Mouse (Mus musculus) c-Kit-negative CD71-positive TER-119-positive erythroid progenitor cells, embryonic 14.5 days (primary cell): Measurements from ENCODE around the gene Phactr4.
"Not testable (repeated sequence)": the region's sequence is repeated elsewhere in the genome, so short reads cannot be mapped to it uniquely, and the experiment has no call there.

ENCODE experiments used
- DNase-seq: peaks from one replicate; pipeline ENCODE4 v3.0.0-alpha.2; 2013; ENCODE audit warnings: low read depth, low spot score

Gene Phactr4

DNA sequence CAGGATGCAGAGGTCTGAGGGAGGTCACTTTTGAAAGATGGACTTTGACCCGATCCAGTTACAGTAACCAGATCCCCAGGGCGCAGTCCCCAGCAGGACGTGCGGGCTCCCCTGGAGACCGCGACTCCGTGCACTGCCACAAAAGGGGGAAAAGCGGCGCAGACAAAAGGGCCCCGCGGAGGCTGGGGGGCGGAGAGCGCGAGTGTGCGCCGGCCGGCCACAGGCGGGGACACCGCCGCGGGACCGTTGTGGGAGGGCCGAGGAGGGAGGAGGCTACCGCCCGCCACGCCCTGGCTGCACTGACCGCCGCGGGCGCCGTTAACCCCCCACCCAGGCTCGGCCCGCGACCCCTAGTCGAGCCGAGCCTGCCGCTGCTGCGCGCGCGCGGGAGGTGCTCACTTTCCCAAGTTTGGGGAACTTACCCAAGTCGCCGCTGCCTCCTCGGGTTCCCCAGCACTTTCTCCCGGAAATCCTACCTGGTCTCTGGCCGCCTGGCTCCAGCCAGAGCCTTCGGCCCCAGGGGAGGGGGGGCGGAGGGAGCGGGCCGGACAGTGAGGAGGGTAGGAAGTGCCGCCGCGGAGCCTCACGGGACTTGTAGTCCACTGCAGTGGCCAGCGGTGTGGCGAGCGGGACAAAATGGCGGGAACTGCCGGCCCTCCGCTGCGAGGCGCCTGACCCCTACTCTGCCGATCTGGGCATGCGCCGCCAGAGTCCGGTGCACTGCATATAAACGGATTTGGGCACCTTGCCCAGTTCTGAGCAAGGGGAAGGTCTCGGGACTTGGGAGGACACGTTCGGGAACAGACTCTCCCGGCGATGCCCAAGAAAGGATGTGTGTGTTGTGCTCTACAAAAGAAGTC, at the start of gene Phactr4:
Gene Phactr4 (minus strand): TSS at position 567 of the 860 bp plus-strand sequence.
- peak; percentile 66 for DNase-seq

DNA sequence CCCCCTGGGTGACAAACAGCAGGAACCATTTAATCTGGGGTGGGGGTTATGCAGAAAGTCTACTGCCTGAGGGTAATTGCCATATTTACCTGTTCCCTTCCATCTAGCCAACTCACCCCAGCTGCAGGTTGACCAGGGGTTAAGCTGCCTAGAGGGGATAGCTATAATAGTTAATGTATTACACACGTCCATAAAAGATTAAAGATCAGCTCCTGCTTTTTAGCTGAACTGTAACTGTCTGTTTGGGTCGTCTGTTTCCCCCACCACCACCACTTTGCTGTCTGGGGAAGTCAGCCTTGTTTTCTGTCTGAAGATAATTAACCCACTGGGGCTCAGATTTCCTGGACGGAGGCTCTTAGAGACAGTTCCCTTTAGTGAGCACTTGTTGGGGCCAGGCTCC, 47.6 kb upstream of the Phactr4 start:
- DNase-seq, result no peak

DNA sequence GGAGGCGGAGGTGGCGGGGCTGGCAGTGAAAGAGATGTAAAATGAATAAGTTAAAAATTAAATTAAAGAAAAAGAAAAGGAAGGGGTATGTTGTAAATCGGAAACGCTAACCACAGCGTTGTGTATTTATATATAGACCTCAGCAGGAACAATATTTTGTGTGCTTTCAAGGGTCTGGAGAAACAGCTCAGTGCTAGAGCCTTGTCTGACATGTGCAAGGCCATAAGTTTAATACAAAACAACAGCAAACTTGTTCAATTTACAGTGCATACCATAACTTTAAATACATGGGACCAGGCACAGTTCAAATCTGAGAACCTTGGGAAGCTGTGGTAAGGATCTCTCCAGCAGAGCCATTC, 41.9 kb upstream of the Phactr4 start:
- no peak for DNase-seq

DNA sequence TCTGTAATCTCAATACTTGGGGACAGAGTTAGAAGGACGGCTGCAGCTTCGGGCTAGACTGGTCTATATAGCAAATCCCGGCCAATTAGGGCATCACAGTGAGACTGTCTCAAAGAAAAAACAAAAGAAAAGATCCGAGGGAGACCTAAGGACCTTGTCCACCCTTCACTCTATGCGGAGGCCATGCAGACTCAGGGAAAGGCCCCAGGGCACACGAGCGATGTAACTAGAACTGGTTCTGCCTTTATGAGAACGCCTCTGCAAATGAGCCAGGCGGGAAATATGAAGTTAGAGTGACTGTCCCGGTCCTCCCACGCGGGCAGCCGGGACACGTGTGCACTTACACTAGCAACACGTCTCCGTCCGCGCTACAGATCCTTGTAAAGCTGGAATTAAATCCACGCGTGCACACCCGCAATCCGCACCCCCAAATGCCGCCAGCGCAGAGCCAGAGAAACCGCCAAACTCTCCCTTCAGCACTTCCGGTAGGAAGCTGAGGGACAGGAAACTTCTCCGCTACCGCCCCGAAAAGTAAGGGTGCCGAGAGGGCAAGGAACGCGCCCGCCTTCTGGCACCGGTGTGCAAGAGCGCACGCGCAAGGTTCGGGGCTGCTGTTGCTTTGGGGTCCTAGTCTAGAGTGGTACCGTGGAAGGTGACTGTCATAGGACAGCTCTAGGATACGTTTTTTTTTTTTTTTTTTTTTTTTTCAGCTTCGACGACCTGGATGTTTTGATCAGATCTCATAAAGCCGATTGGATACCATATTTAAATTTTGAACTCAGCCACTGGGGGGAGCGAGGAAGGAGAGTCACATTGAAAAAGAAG, 41.4 kb upstream of the Phactr4 start, which contains the start of gene Med18:
Gene Med18 (minus strand): TSS at position 492 of the 825 bp plus-strand sequence.
- peak; percentile 89 for DNase-seq

DNA sequence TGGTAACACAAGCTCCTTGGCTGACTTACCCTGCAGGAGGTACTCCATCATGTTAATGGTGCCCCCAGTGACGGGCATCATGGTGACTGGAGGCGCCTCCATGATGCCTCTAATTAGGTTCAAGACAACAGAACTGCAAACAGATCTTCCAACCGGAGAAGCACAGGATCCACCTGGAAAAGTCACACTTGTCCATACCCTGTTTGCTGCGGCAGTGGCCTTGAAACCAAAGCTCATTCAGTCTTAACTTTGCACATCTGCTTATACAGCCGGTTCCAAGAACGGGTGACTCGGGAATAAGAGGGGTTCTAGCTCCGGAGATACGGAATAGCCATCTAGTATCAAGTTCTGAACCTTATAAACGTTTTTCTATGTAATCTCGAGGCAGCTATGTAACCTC, 40.5 kb upstream of the Phactr4 start:
- DNase-seq, result peak; percentile 16

DNA sequence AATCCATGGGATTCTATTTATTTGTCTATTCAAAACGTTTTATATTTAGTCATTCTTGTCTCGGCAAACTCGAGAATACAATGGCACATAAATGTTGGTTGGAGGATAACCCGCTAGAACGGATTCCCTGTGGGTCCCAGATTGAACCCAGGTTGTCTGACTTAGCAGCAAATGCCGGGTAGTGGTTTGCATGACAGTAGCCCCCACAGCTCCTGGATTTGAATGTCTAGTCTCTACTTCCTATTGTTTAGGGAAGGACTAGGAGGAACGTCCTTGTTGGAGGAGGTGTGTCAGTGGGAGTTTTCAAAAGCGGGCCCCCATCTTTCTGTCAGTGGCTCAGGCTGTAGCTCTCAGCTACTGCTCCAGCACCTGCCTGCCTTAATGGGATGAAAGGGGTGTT, 37.9 kb upstream of the Phactr4 start:
- DNase-seq, result no peak

DNA sequence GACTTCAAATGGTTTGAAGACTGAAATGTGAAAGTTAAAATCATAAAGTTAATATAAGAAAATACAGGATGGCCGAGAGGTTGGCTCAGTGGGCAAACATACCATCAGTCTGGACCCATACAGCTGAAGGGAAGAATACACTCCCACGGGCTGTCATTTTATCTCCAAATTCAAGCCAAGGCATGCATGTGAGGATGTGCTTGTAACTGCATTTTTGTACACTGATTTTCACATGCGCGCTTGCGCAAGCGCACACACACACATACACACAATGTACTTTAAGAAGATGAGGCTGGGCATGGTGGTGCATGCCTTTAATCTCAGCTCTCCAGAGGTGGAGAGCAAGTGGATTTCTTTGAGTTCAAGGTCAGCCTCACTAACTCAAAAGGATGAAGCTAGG, 33.3 kb upstream of the Phactr4 start:
- DNase-seq, result no peak

DNA sequence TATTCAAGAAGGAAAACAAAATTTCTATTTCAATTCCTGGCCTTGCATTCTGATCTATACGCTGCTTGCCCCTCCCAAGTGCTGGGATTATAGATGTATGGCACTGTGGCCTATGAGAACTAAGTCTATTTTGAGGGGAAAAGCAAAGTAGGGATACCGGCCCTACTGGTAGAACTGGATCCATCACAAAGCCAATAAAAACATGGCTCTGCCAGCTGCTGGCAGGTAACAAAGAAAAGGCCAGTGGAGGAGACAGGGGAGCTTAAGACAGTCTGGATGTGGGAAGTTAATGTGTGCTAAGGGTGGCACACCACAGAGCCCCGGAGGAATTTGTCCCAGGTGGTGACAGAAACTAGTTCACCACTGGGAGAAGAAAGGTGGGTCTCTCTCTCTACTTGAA, 32.9 kb upstream of the Phactr4 start:
- DNase-seq, result no peak

DNA sequence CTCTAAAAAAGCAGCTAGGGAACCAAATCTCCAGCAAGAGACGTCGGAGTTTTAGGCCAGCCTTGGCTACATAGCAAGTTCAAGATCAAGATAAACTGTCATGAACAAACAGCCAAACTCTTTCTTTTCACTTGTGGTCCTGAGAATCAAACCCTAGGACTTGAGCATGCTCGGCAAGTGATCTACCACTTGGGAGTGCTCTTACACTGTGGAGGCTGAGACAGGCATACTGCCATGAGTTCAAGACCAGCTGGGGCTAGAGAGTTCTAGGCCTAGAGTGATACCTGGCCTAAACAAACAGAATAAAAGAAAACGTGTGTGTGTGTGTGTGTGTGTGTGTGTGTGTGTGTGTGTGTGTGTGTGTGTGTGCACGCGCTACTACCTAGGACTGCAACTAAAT, 31.9 kb upstream of the Phactr4 start:
- DNase-seq, result no peak

DNA sequence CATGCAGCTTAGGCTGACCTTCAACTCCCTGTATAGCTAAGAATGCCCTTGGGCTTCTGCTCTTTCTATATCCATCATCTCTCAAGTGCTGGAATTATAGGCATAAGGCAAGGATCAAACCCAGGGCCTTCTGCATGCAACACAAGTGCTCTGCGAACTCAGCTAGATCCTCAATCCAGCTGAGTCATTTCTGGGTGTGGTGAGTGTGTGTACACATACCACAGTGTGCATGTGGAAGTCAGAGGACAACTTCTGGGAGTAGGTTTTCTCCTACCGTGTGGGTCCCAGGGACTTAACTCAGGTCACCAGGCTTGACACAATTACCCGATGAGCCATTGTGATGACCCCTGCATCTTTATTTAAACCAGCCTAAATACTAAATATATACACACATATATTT, 27.5 kb upstream of the Phactr4 start:
- peak; percentile 46 for DNase-seq

DNA sequence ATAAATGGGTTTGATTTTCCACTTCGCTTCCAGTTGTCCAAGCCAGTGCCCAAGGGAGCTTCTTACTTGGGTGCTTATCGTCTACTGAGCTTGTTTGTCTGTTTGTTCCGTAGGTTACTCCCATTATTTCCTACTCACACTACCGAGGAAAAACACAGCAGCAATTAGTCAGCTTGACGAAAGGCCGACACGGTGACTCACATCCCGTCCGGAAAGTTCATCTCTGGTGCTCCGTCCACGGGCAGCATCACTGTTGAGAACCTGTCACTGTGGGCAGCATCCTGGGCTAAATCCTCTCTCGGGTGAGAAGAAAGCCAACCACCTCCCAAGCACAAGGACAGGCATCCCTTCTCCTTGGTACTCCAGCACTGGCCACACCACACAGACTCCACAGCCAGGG, 23.8 kb upstream of the Phactr4 start:
- no peak for DNase-seq

DNA sequence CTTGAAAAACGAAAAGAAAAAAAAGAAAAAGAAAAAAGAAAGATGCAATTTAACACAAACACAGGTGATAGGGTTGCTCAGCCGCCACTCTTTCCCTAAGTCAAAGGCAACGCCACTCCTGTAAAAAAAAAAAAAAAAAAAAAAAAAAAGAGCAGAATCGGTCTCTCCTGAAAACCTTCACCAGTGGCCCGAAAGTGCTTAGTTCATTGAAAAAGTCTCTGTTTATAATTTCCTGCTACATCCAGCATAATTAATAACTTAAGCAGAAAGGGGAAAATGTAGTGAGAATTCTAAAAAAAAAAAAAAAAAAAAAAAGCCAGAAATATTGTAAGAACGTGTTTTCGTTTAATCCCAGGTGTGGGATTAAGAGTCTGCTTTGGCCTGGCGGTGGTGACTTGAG, 22.2 kb upstream of the Phactr4 start:
- DNase-seq, result no peak

DNA sequence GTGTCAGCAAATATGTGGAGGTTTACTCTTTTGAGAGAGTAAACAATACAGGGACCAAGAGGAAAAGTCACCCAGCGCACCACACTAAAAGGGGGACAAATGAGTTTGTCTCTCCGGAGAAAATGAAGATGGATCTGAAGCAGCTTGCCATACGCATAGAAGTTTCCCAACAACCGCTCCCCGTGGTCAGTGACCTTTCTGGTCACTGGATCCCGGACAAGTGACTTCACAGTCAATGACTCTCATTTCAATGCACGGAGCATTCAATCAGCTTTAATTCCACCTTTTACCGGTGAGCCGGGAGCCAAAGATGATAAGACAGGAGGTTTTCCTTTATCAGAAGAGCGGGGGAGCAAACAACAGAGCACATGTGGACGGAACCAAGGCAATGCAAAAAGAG, 15.6 kb upstream of the Phactr4 start:
- no peak for DNase-seq

DNA sequence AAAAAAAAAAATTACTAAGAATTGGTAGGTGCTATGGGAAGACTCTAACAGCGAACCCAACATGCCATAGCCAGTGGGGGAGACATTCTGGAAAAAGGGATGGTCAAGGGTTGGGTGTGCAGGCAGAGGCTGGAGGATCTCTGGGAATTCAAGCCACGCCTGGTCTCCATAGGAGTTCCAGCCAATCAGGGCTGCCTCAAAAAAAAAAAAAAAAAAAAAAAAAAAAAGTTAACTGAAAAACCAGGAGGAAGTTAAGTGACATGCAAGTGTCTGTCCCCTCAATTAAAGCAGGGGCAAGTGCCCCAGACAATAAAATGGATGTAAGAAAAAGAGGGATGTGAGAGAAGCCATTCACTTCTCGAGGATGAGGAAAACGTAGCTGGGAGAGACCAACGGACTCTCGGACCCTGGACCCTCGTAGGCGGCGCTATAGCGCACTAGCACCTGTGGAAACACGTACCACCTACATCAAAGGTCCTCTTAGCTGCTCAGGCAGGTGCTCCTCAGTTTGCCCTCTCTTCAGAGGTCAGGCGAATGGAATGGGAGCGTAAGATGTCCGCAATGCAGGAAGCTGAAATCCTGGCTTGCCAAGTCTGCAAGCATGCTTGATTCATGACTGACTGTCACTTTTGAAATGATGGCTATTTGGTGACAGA, 10.6 kb upstream of the Phactr4 start:
- DNase-seq, result no peak

DNA sequence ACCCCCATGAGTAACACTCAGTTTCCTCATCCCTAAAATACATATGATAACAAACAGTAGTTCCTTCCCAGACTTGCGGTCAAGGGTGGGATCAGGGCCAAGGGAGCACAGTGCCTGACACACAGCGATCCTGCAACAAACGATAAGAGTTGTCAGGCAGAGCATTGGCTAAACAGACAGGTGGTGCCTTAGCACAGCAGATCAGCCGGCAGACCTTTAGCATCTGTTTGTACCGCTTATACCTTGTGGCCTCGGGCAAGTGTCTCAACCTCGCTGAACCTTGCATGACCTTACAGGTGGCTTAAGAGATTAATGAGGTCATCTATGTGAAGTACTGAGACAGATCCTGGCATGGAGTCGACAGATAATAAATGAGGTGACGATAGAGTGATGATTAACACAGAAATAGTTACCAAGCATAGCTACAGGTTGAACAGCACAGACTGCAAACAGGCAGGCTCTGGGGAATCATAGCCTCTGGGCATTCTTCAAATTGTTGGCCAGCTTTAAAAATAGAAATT, 5.8 kb upstream of the Phactr4 start:
- DNase-seq, result peak; percentile 78

DNA sequence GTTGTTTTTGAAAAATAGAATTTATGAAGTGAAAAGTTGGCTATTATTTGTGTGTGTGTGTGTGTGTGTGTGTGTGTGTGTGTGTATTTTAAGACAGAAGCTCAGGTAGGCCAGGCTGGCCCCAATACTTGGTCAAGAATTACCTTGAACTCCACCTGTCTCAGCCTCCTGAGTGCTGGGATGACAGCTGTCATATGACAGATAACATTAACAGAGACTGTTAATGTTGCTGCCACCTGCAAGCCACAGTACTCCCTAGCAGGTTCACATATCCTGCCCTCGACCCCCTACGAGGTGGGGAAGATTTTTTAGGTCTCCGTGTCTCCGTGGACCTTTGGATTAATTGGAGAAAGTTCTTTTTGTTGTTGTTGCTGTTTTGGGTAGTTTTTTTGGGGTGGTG, 5.2 kb upstream of the Phactr4 start:
- DNase-seq, result no peak

DNA sequence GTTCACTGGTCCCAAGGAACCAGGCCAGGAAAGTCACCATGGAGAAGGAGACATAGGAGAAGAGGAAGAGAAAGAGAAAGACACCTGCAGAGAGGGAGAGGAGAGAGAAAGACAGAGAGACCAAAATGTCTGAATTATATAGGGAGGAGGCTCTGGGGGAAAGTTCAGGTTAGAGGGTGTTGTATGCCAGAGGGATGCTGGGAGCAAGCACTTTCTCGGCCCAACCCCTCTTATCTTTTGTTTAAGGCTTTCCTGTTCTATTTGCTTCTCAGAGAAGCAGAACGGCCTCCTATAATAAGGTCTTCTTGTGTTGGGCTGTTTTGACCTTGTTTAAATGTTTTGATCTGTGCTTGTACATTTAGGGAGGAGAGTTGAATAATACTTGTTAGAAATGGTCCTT, 3.7 kb upstream of the Phactr4 start:
- DNase-seq, result no peak

DNA sequence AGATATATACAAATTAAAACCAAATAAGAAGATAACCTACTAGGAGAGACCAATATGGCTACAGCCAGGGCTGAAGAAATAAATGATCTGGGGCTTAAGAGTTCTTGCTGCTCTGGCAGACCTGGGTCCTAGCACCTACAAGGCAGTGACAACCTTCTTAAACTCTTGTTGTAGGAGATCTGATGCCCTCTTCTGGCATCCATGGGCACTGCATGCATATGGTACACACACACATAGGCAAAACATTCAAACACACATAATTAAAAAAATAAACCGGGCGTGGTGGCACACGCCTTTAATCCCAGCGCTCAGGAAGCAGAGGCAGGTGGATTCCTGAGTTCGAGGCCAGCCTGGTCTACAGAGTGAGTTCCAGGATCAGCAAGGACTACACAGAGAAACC, 2.5 kb upstream of the Phactr4 start:
- no peak for DNase-seq

DNA sequence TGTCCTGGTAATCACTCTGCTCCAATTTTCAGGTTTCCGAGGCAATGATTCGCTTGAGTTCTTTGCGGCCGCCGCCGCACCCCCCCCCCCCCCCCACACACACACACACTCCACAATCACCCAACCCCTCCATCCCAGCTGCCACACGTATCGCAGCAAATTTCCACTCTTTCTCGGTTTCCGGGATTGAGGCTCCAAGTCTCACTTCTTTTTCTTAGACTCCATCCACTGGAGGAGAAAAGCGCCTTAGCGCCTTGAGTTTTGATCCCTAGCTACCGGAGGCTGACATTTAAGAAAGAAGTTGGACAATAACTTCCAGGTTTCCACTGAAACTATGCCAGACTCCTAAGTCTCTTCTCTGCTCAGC, 750 bp downstream of the Phactr4 start:
- DNase-seq, result no peak

DNA sequence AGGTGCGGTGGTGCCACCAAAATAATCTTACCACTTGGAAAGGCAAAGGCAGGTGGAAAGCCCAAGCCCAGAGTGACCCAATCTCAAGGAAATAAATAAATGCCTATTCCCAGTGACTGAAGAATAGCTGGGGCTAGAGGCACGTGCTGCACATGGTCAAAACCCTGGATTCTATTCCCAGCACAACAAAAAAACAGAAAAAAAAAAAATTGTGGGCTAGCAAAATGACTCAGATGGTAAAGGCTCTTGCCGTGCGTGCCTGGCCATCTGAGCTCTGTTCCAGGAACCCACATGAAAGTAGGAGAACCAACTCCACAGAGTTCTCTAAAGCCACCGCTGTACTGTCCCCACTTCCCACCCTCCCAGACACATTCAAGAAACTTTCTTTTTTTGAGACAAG, 1.8 kb downstream of the Phactr4 start:
- DNase-seq, result no peak

DNA sequence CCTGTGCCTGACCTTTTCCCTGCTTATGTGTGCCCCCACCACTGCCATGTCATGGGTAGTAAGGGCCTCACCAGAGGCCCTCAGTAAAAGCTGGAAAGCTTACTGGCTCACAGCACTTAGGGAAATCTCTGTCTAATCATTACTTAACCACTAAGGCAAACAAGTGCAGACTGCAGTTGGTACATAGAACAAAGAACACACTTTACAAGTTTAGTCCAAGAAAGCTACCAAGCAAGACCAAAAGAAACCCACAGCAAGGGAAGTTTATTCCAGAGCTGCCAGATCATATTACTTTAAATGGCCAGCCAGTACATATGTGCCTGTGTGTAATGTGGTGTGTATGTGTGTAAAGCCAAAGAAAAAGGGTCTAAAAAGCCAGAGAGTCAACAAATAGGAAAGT, 6.3 kb downstream of the Phactr4 start:
- DNase-seq, result no peak

DNA sequence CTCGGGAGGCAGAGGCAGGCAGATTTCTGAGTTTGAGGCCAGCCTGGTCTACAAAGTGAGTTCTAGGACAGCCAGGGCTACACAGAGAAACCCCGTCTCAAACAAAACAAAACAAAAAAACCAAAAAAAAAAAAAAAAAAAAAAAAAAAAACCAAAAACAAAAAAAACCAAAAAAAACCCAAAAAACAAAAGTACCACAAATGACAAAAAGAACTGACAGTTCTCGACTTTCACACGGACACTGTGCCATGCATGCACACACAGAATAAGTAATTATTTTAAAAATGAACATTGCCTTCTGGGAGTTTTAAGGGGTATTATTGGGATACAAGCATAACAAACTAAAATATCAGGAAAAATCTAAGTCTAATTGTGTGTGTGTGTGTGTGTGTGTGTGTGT, 9.0 kb downstream of the Phactr4 start:
- not testable (repeated sequence) for DNase-seq
